Mouse (Mus musculus) cerebellum, postnatal 10 days (tissue): ENCODE results near the gene Usp24.
"Not testable (repeated sequence)": the region's sequence is repeated elsewhere in the genome, so short reads cannot be mapped to it uniquely, and the experiment has no call there.

Experiments
- DNase-seq, 2 experiments: peaks; one replicate each; pipeline ENCODE4 v3.0.0; 2021; ENCODE audit warnings: mixed read lengths in 2 of 2

Usp24 gene

DNA sequence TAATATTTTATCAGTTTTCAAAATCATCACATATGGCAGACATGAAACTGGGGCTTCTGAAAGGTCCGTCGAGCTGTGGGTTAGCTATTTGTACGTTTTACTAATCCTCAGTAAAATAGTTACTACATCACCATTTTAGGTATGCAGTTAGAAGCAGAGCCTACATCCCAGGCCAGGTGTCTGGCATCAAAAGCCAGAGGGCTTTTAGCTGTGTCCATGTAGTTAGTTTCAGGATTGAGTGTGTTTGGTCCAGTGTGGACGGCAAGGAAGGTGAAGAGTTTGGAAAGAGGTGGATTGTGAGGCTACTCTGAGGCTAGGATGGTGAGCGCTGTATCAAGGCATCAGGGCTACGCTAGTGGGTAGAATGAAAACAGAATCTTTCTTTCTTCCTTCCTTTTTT, 3.0 kb downstream of the Usp24 start:
- no peak for DNase-seq

DNA sequence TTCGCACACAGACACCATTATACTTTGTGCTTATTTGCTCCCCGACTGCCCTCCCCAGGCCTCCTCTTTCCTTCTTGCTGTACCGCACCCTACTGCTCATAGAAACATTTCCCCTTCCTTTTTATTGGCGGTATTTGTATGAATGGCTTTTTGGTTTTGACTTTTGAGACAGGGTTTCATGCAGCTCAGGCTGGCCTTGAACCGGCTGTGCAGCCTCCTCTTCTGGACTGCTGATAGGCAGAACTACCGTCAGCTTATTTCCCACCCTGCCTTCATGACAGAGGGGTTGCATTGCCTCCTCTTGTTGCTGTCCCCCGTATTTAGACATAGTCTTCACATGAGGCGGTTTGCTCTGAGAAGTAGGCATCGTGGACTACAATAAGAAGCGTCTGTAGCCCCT, 6.8 kb downstream of the Usp24 start:
- DNase-seq, result no peak

DNA sequence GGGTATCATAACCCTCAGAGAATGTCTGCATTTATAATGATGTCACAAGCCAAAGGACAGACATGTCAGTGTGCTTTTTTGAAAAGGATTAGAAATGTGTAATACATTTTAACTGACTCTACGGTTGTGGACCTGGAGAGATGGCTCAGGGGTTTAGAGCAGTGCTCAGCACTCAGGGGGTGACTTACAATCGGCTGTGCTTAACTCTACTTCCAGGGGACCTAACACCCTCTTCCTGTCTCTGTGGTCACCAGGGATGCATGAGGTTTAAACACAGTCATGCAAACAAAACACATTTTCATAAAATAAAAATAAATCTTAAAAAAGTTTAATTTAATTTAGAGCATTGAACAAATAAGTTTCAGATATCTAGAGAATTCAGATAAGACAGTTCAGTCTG, 7.3 kb downstream of the Usp24 start:
- no peak for DNase-seq

- DNase-seq, result no peak
Observed at GRCm38 (mm10) chr4:106327436-106327835, 11.4 kb downstream of the Usp24 start.

- no peak for DNase-seq
Observed at GRCm38 (mm10) chr4:106328704-106329103, 12.7 kb downstream of the Usp24 start.

GRCm38 (mm10) chr4:106329171-106329570, 13.2 kb downstream of the Usp24 start:
- not testable (repeated sequence) for DNase-seq

DNA sequence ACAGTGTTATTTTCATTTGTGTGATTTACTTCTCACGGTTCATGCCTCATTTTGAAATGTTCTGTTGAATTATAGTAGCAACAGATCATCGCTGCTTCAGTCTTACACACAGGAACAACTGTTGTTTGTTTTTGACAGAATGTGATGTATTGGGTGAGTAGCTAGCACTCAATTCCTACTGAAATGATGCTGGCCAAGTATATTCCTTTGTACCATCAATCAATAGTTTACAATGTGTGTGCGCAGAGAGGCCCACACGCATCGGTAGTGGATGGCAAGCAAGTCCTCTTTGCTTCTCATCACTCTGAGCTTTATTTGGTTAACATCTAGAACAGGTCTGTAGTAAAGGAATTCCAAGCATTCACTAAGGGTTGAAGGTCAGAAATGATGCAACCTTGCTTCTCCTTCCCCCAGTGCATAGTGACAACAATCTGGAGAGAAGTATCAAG, 14.4 kb downstream of the Usp24 start:
- no peak for DNase-seq

DNA sequence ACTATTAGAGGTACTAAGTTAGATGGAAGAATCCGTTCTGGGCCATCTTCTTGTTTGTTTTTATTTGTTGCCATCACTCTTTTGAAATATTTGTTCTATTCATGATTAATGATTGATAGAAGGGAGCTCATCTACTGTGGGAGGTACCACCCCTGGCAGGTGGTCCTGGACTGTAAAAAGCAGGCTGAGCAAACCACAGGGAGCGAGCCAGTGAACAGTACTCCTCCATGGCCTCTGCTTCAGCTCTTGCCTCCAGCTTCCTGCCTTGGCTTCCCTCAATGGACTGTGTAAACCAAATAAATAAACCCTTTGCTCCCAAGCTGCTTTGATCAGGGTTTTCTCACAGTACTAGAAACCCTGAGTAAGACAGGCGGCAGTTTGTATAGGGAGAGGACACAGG, 17.1 kb downstream of the Usp24 start:
- no peak for DNase-seq

DNA sequence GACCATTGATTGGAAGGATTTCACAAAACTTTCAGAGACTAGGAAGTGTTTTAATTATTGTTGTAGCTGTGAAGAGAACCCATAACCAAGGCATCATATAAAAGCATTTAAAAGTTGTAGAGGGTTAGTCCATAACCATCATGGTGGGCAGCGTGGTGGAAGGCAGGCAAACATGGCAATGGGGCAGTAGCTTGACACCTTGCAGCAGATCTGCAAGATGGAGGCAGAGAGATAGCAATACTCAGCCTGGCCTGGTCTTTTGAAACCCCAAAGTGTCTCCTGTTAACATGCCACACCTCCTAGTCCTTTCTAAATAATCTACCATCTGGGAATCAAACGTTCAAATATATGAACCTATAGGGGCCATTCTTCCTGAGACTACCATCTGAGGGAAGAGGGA, 17.6 kb downstream of the Usp24 start:
- DNase-seq, result no peak

DNA sequence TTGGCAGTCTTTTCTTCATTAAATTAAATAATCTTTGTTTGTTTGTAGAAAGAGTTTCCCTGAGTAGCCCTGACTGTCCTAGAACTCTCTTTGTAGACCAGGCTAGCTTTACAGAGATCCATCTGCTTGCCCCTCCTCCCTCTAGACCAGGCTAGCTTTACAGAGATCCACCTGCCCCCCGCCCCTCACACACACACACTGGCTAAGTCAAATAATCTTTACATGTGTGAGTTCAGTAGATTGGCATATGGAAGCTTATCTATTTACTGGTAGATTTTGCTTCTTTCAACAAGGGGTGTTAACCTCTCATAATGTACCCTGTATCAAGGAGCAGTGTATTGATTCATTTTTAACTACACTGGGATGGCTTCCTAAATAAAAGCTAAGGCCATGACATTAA, 19.8 kb downstream of the Usp24 start:
- DNase-seq, result no peak

DNA sequence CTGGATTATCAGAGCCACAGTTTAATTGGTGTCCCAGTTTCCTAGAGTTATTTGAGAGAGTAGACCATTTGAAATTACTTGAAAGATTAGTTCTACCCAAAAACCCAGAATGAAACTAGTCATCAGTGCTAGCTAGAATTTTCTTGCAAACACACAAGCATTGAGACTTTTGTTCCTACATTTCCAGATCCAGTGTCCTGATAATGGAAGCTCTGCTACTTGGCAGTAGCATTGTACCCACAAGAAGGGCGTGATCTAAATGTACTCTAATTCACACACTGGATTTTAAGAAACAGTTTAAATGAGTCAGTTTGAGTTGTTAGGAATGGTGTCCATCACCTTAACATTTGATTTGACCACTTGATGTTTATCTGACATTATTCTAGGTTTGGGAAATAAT, 31.7 kb downstream of the Usp24 start:
- DNase-seq, result no peak

GRCm38 (mm10) chr4:106355025-106355424, 39.0 kb downstream of the Usp24 start:
- not testable (repeated sequence) for DNase-seq

DNA sequence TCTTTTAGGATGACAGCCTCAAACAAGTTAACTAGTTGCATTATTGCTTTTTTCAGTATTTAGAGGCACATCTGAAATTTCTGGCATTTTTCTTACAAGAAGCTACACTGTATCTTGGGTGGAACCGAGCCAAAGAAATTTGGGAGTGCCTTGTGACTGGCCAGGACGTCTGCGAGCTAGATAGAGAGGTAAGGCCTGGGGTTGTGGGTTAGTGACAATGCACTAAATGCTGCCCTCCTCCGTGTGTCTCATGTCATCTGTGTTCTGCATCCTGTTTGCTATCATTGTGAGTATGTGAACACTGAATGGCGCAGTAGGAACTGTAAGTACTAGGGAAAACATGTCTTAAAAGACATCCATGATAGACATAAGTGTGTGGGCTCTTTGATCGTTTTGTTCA, 54.0 kb downstream of the Usp24 start:
- DNase-seq, result no peak

DNA sequence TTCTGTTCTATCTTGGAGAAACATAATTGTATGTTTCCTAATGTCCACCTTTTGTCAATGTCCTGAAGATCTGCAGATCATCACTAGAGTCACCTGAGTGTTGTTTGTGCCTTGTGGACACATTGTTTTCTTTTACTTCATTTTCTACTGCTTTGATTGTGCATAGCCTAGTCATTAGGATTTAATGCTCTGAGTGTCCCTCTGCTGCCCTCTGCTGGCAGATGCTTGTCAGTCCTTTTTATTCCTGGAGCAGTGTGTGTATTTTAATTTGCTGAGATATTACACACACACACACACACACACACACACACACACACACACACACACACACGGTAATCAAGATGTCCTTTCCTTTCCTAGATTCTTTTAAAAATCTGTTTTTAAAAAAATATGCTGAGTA, 59.8 kb downstream of the Usp24 start:
- peak; percentile 90 to 93 for DNase-seq

DNA sequence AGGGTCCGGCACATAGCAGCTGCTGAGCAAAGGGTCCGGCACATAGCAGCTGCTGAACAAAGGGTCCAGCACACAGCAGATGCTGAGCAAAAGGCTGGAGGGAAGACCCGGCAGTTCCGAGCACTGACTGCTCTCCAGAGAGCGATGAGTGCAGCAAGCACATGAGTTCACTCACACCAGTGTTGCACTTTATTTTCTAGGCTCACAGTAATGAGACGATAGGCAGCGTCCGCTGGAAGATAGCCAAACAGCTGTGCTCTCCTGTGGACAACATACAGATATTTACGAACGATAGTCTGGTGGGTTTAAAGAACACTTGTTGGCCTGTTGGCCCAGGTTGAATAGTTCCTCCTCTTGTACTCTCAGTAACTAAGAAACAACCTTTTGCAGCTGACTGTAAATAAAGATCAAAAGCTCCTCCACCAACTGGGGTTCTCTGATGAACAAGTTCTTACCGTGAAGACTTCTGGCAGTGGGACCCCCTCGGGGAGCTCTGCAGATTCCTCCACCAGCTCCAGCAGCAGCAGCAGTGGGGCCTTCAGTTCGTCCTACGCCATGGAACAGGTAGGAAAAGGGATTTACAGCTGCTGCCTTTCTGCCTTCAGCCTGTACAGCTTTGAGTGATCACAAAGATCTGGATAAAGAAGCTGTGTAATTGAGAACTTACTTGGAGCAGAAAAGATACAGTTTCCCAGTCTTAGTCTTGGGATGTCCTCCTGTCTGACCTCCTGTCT, 63.0 kb downstream of the Usp24 start:
- DNase-seq, result no peak

DNA sequence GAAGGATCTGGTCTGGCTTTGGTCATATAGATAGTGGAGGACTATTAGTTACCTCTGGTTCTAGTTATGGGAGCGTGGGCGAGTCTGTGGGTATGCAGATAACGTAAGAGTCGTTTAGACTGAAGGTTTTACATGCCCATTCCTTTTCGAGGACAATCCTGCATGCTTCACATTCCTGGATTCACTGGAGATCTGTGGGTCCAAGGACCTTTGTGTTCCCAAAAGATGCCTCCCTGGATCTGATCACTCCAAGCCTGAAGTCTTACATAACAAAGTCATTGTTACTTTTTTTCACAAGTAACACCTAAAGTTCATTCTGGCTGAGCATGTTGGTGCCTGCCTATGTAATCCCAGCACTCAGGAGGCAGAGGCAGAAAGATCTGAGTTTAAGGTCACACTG, 65.1 kb downstream of the Usp24 start:
- no peak for DNase-seq

GRCm38 (mm10) chr4:106389908-106390307, 73.9 kb downstream of the Usp24 start:
- no peak for DNase-seq

GRCm38 (mm10) chr4:106409621-106410020, 93.6 kb downstream of the Usp24 start:
- no peak for DNase-seq

- DNase-seq, result no peak
Observed at GRCm38 (mm10) chr4:106419256-106419655, 103.2 kb downstream of the Usp24 start.

- DNase-seq, result no peak
Observed at GRCm38 (mm10) chr4:106419791-106420190, 103.8 kb downstream of the Usp24 start.

GRCm38 (mm10) chr4:106422597-106422996, 106.6 kb downstream of the Usp24 start:
- DNase-seq, result no peak

DNA sequence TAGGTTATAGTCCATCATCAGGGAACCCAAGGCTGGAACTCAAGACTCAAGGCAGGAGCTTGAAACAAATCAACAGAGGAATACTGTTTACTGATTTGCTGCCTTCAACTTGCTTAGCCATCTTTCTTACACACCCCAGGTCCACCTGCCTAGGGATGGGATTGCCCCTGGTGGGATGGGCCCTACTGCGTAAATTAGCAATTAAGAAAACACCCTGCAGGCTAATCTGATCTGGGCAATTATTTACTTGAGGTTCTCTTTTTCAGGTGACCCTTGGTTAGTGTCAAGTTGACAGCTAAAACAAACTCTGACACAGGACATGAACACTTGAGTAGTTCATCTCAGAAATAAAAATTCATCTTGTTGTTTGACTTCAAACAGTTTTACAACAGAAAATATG, 108.5 kb downstream of the Usp24 start:
- DNase-seq, result no peak

DNA sequence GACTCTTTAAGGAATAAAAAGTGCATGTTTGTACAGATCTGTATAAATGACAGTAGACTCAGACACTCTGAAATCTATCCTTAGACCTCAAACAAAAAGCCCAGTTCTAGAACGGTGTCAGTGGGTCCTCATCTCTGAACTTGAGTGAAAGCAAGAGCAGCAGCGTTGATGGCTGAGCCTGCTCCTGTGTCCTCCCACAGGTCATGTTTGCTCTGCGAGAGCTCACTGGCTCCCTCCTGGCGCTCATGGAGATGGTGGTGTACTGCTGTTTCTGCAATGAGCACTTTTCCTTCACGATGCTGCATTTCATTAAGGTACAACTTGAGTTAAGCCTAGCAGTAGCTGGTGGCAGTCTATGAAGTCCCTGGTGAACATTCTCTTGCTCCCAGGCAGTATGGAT, 110.3 kb downstream of the Usp24 start:
- no peak for DNase-seq

- DNase-seq, result no peak
Observed at GRCm38 (mm10) chr4:106428616-106429015, 112.6 kb downstream of the Usp24 start.

GRCm38 (mm10) chr4:106429106-106429505, 113.1 kb downstream of the Usp24 start:
- DNase-seq, result no peak
